Mouse (Mus musculus) kidney, postnatal 0 days (tissue): ENCODE data around the gene Smco3. TPM values are rescaled to one million over a fixed set of nuclear protein-coding genes. Genes with fewer than 3 reads are reported as not detected.

Source experiments
- ATAC-seq: fragments of 200-750 bp; cut with Nextera tagmentation; replicated peaks from 2 replicates; pipeline ENCODE4 v1.8.0; 2017; ENCODE audit warnings: low read depth, moderate number of reproducible peaks, moderate TSS enrichment, moderate library complexity; ENCODE audit not compliant: low FRiP score
- DNase-seq: peaks from one replicate; pipeline ENCODE4 v3.0.0-alpha.2; 2016; ENCODE audit warnings: low spot score
- H3K27ac ChIP-seq: fragments of 300-500 bp; sonication (generic); 2 replicates; pipeline ENCODE4 v1.5.1; 2014; ENCODE audit warnings: mild to moderate bottlenecking
- H3K27me3 ChIP-seq: fragments of 300-500 bp; sonication (generic); 2 replicates; pipeline ENCODE4 v1.6.1; 2014; ENCODE audit warnings: low read length, mixed read lengths; ENCODE audit not compliant: insufficient read depth
- H3K36me3 ChIP-seq: fragments of 300-500 bp; sonication (generic); 2 replicates; pipeline ENCODE4 v1.6.1; 2014; ENCODE audit warnings: low read length, mixed read lengths; ENCODE audit not compliant: insufficient read depth
- H3K4me1 ChIP-seq: fragments of 300-500 bp; sonication (generic); replicated peaks from 2 replicates; pipeline ENCODE4 v1.6.1; 2014; ENCODE audit warnings: antibody characterized with exemption, low read length, mixed read lengths; ENCODE audit not compliant: insufficient read depth
- H3K4me2 ChIP-seq: fragments of 300-500 bp; sonication (generic); 2 replicates; pipeline ENCODE4 v1.6.1; 2014; ENCODE audit warnings: mild to moderate bottlenecking, low read length, moderate library complexity, mixed read lengths
- H3K4me3 ChIP-seq: fragments of 300-500 bp; sonication (generic); replicated peaks from 2 replicates; pipeline ENCODE4 v1.5.1; 2014; ENCODE audit warnings: low read depth, low read length
- H3K9ac ChIP-seq: fragments of 300-500 bp; sonication (generic); 2 replicates; pipeline ENCODE4 v1.6.1; 2014; ENCODE audit warnings: low read depth, low read length
- H3K9me3 ChIP-seq: fragments of 300-500 bp; sonication (generic); replicated peaks from 2 replicates; pipeline ENCODE4 v1.6.1; 2016; ENCODE audit warnings: low read length, inconsistent platforms, mixed read lengths
- CTCF ChIP-seq: IDR thresholded peaks from 2 replicates; pipeline ENCODE4 v1.5.1; 2016; ENCODE audit warnings: antibody characterized with exemption, low read depth, mild to moderate bottlenecking, moderate library complexity
- WGBS: fragments of 180-500 bp; shearing (Covaris S2); extraction: QIAGEN DNeasy Blood & Tissue Kit; methylation state at CpG from one replicate; pipeline ENCODE4 v1.1.7; 2014; 5-methylcytosine and 5-hydroxymethylcytosine counted together
- polyA plus RNA-seq: library from polyadenylated mRNA; unstranded; fragments of >200 nt; fragmentation: Nextera tagmentation; extraction: Ambion mirVana; gene quantifications from 2 replicates; pipeline ENCODE4 v1.2.1, GENCODE M21; 2015

The Smco3 gene
- polyA plus RNA-seq, 1 experiment from 2014 or later, result 2.1 TPM

DNA sequence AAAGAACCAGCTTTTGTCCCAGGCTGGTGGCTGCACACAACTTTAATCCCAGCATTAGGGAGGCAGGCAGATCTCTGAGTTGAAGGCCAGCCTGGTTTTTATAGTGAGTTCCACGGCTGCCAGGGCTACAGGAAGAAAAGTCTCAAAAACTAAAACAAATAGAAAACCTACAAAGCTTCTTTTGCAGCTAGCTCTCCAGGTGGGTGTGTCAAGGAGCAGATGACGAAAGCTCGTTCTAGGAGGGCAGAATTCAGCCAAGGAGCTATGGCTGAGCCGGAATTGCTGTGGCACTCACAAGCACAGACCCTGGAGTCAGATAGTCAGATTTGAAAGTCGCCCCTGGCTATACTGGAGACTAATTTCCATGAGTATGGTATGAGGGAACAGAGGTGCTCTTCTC lies 28.4 kb downstream of the Smco3 start:
- H3K4me1 ChIP-seq, result peaks cover 7% of the 10 kb centered on the region
- no peak overlapping the region for H3K4me3 ChIP-seq
- H3K27ac ChIP-seq, result 0 out of 2 replicates have a peak overlapping the region, but pooled peaks have one; percentile 39
- H3K36me3 ChIP-seq, result peaks cover under 1% of the 10 kb centered on the region; the same call in 1 of the 2 replicates
- H3K9ac ChIP-seq, result no peak overlapping the region
- WGBS, result 76% methylated on average over 5 of the region's 5 CpGs
- DNase-seq, result no peak
- H3K4me2 ChIP-seq, result peak overlapping the region; percentile 87; the same call in 1 of the 2 replicates
- H3K27me3 ChIP-seq, result no peaks in the 10 kb centered on the region
- no peaks in the 10 kb centered on the region for H3K9me3 ChIP-seq
- ATAC-seq, result no peak
- TF ChIP-seq CTCF, result no peak

GRCm38 (mm10) chr6:136805409-136805775 lies 29.9 kb downstream of the Smco3 start:
- DNase-seq (no peak), ATAC-seq (no peak)
- TF ChIP-seq CTCF, result no peak
- H3K9ac ChIP-seq, result no peak overlapping the region
- H3K4me2 ChIP-seq, result no peak overlapping the region
- H3K9me3 ChIP-seq, result no peaks in the 10 kb centered on the region
- no peak overlapping the region for H3K27ac ChIP-seq
- no peak overlapping the region for H3K4me3 ChIP-seq
- no peaks in the 10 kb centered on the region for H3K27me3 ChIP-seq
- 79% methylated on average over 1 of the region's 1 CpGs for WGBS
- no peaks in the 10 kb centered on the region for H3K36me3 ChIP-seq
- peaks cover 7% of the 10 kb centered on the region for H3K4me1 ChIP-seq

DNA sequence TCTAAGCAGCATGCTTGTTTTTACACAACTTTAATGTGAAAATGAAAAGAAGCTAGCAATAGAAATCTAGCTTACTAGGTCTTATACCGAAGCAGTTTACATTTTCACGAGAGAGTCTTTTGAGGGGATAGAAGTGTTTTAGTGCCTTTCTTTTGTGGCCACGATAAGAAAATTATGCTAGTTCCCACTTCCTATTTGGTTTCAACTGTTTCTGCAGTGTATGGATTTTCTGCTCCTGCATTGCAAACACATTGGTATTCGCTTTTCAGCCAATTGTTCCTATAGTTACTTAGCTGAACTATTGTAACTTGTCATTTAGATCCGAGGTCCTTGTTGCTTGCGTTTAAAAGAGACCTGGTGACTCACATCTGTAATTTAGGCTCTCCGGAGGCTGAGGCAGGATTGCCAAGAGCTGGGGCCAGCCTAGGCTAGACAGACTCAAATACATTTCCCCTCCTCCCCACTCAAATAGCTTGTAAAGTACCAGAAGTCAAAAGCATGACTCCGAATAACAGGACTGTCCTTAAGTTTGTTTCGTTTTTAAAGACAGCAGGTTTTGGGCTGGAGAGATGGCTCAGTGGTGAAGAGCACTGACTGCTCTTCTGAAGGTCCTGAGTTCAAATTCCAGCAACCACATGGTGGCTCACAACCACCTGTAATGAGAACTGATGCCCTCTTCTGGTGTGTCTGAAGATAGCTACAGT lies 30.4 kb downstream of the Smco3 start:
- ATAC-seq (no peak), DNase-seq (no peak)
- Histone ChIP-seq H3K4me3 (peak overlapping the region; percentile 64), H3K4me2 (peak overlapping the region; percentile 70), H3K27ac (peak overlapping the region; percentile 98), H3K9ac (peak overlapping the region; percentile 45; the same call in 1 of the 2 replicates), H3K27me3 (no peaks in the 10 kb centered on the region), H3K36me3 (no peaks in the 10 kb centered on the region), H3K9me3 (no peaks in the 10 kb centered on the region), H3K4me1 (peaks cover 7% of the 10 kb centered on the region)
- TF ChIP-seq CTCF, result no peak
- 24% methylated on average over 9 of the region's 9 CpGs for WGBS

- H3K27me3 ChIP-seq, result no peaks in the 10 kb centered on the region
- peak within 1 kb of the TSS; percentile 64 for H3K4me3 ChIP-seq
- peaks cover under 1% of the 10 kb centered on the region for H3K4me1 ChIP-seq
- peak within 1 kb of the TSS; percentile 70 for H3K4me2 ChIP-seq
- TF ChIP-seq CTCF, result no peak
- peak; percentile 97 for DNase-seq
- no peaks in the 10 kb centered on the region for H3K9me3 ChIP-seq
- H3K27ac ChIP-seq, result peak within 1 kb of the TSS; percentile 98
- WGBS, result under 1% methylated on average over 50 of the region's 50 CpGs
- H3K36me3 ChIP-seq, result no peaks in the 10 kb centered on the region
- ATAC-seq, result peak; percentile 56
- peak within 1 kb of the TSS; percentile 85 for H3K9ac ChIP-seq
Observed at GRCm38 (mm10) chr6:136803739-136804633, 31.3 kb downstream of the Smco3 start, which contains the start of gene Hist4h4. TSS of gene Hist4h4 (minus strand) at chr6:136804415.

GRCm38 (mm10) chr6:136803093-136803738 lies 32.0 kb downstream of the Smco3 start:
- no peaks in the 10 kb centered on the region; the same call in 1 of the 2 replicates for H3K4me1 ChIP-seq
- TF ChIP-seq CTCF, result no peak
- WGBS, result 13% methylated on average over 12 of the region's 12 CpGs
- peak overlapping the region; percentile 64 for H3K4me3 ChIP-seq
- H3K4me2 ChIP-seq, result peak overlapping the region; percentile 70
- no peak for DNase-seq
- H3K27me3 ChIP-seq, result no peaks in the 10 kb centered on the region
- H3K27ac ChIP-seq, result peak overlapping the region; percentile 98
- H3K36me3 ChIP-seq, result no peaks in the 10 kb centered on the region
- ATAC-seq, result no peak
- H3K9ac ChIP-seq, result peak overlapping the region; percentile 85
- H3K9me3 ChIP-seq, result no peaks in the 10 kb centered on the region

- H3K4me2 ChIP-seq, result no peak overlapping the region
- no peaks in the 10 kb centered on the region; the same call in 1 of the 2 replicates for H3K4me1 ChIP-seq
- ATAC-seq, result no peak
- H3K9ac ChIP-seq, result no peak overlapping the region
- no peaks in the 10 kb centered on the region for H3K27me3 ChIP-seq
- no peaks in the 10 kb centered on the region for H3K9me3 ChIP-seq
- no peak overlapping the region for H3K27ac ChIP-seq
- H3K4me3 ChIP-seq, result no peak overlapping the region
- no peak for DNase-seq
- TF ChIP-seq CTCF, result no peak
- no peaks in the 10 kb centered on the region for H3K36me3 ChIP-seq
- WGBS, result 81% methylated on average over 6 of the region's 6 CpGs
Observed at GRCm38 (mm10) chr6:136801274-136801673, 34.0 kb downstream of the Smco3 start.
